Mouse (Mus musculus): Measurements from ENCODE around the gene Vmn1r122. TPM values are rescaled to one million over a fixed set of nuclear protein-coding genes. Genes with fewer than 3 reads are reported as not detected.
"Not testable (repeated sequence)": the region's sequence is repeated elsewhere in the genome, so short reads cannot be mapped to it uniquely, and the experiment has no call there.

The Vmn1r122 gene
- not detected for total RNA-seq (2021)

- intact Hi-C loops (cut with DNase I); DNase-seq: not testable (repeated sequence)
These were observed at the start of gene Vmn1r122 for GRCm38 (mm10) chr7:21134028-21134427. Gene Vmn1r122, minus strand, starts transcription at chr7:21134128.

DNA sequence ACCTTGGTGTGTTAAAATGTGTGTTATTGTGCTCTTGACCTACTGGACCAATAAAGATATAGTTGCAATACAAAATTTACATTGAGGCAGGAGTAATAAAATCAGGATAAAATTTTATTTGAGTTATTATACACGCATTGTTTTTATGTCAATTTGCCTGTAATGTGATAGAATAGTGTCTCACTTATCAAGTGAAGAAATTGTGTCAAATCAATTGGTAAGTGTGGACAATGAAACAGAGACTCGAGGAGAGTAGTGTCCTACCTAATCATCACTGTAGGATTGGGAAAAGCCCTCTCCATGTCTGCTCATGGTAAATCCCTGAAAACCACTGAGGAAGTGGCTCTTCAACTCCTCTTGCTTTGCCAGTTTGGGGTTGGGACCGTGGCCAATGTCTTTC is 28.0 kb upstream of the Vmn1r122 start, which contains the start of gene Vmn1r123:
Vmn1r123 (plus strand) TSS at position 301 of the 400 bp plus-strand sequence.
- DNase-seq; intact Hi-C loops (cut with DNase I): not testable (repeated sequence)

GRCm38 (mm10) chr7:21098413-21098812 is 35.5 kb downstream of the Vmn1r122 start, which contains the start of gene Vmn1r121:
Gene Vmn1r121, minus strand, starts transcription at chr7:21098513.
- intact Hi-C loops (cut with DNase I); DNase-seq: not testable (repeated sequence)

Other genes starting within 250 kb of the Vmn1r122 start
- not detected for gene Vmn1r118, start 221.8 kb downstream of the Vmn1r122 start, total RNA-seq (2021)
- gene Vmn1r119, start 121.7 kb downstream of the Vmn1r122 start, total RNA-seq (2021): not detected
- not detected for gene Vmn1r120, start 80.3 kb downstream of the Vmn1r122 start, total RNA-seq (2021)
- not detected for gene Vmn1r121, start 35.6 kb downstream of the Vmn1r122 start, total RNA-seq (2021)
- not detected for gene Vmn1r123, start 28.1 kb upstream of the Vmn1r122 start, total RNA-seq (2021)
- not detected for gene Gm5157, start 56.3 kb upstream of the Vmn1r122 start, total RNA-seq (2021)
- not detected for gene Vmn1r124, start 126.5 kb upstream of the Vmn1r122 start, total RNA-seq (2021)
- not detected for gene Vmn1r125, start 138.1 kb upstream of the Vmn1r122 start, total RNA-seq (2021)
- gene Vmn1r126, start 167.3 kb upstream of the Vmn1r122 start, total RNA-seq (2021): not detected
- not detected for gene Vmn1r127, start 185.7 kb upstream of the Vmn1r122 start, total RNA-seq (2021)
- not detected for gene Vmn1r128, start 215.2 kb upstream of the Vmn1r122 start, total RNA-seq (2021)
- gene Vmn1r129, start 227.2 kb upstream of the Vmn1r122 start, total RNA-seq (2021): not detected